Mouse (Mus musculus): ENCODE results near the gene Hecw2. TPM values are rescaled to one million over a fixed set of nuclear protein-coding genes. Genes with fewer than 3 reads are reported as not detected.

Gene Hecw2
- polyA plus RNA-seq, 1 experiment from 2014 or later = 8.3 TPM

DNA sequence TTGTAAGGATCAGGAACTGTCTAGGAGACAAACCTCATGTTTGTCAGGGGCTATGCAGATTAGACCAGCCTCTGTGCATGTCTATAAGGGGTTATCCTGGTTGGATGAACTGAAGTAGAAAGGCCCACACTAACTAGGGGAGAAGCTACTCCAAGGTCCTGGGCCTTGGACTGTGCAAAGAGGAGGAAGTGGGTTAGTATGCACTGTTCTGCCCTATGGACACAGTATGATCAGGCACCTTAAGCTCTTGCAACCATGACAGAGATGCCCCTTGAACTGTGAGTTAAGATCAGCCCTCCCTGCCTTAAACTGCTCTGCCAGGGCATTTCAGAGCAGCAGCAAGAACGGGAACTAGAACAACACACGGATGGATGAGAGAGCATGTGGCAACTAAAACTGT, 378.6 kb downstream of the Hecw2 start:
- no peak overlapping the region for H3K4me3 ChIP-seq
- H3K4me2 ChIP-seq = no peak overlapping the region
- H3K27me3 ChIP-seq = peaks cover 5% of the 10 kb centered on the region; the same call in 1 of the 2 replicates
- no peak overlapping the region for H3K27ac ChIP-seq (replicated peaks)
- peaks cover 9% of the 10 kb centered on the region; the same call in 1 of the 2 replicates for H3K36me3 ChIP-seq
- H3K9me3 ChIP-seq = no peaks in the 10 kb centered on the region
- H3K4me1 ChIP-seq (replicated peaks) = no peaks in the 10 kb centered on the region
- no peak for ATAC-seq (ENCODE audit: low read depth)
- no peak overlapping the region for H3K9ac ChIP-seq
- WGBS = 81% methylated on average over 2 of the region's 2 CpGs

GRCm38 (mm10) chr1:53814077-53814705, 380.8 kb downstream of the Hecw2 start:
- H3K9me3 ChIP-seq = no peaks in the 10 kb centered on the region
- H3K9ac ChIP-seq = no peak overlapping the region

GRCm38 (mm10) chr1:53811919-53812318, 383.0 kb downstream of the Hecw2 start:
- no peak overlapping the region for H3K4me2 ChIP-seq
- peaks cover 13% of the 10 kb centered on the region; the same call in 1 of the 2 replicates for H3K36me3 ChIP-seq
- no peak overlapping the region for H3K4me3 ChIP-seq
- ATAC-seq (ENCODE audit: low read depth) = no peak
- no peak overlapping the region for H3K27ac ChIP-seq (replicated peaks)
- no peaks in the 10 kb centered on the region for H3K9me3 ChIP-seq
- no peaks in the 10 kb centered on the region for H3K4me1 ChIP-seq (replicated peaks)
- WGBS = 75% methylated on average over 4 of the region's 4 CpGs
- no peak overlapping the region for H3K9ac ChIP-seq
- no peaks in the 10 kb centered on the region for H3K27me3 ChIP-seq

More at GRCm38 (mm10) chr1:53814077-53814705, 380.8 kb downstream of the Hecw2 start:
- Histone ChIP-seq H3K36me3 (peaks cover 9% of the 10 kb centered on the region; the same call in 1 of the 2 replicates), H3K4me2 (no peak overlapping the region), H3K4me3 (no peak overlapping the region), H3K27ac (replicated peaks) (no peak overlapping the region), H3K4me1 (replicated peaks) (no peaks in the 10 kb centered on the region), H3K27me3 (no peaks in the 10 kb centered on the region)
- no peak for ATAC-seq (ENCODE audit: low read depth)
- WGBS = 62% methylated on average over 2 of the region's 2 CpGs

DNA sequence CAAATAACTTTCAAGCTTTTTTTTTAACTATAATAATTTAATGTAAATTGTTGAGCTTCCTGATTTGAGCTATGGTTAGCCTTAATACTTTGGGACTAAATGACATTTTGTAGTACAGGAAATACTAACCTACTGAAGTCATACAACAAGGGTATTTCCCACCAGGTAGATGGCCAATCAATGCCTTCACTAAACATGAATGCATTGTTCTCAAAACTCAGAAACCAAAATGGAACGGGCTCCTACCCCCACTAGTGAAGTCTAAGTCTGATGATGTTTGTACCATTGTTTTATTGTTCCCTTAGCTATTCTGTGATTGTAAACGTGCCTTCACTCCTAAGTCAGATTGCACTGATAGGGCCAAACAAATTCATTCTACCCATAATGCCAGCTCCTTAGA, 386.7 kb downstream of the Hecw2 start:
- no peak overlapping the region for H3K4me3 ChIP-seq
- H3K4me1 ChIP-seq (replicated peaks) = no peaks in the 10 kb centered on the region
- H3K36me3 ChIP-seq = peaks cover 10% of the 10 kb centered on the region; the same call in 1 of the 2 replicates
- 77% methylated on average over 2 of the region's 2 CpGs for WGBS
- H3K9me3 ChIP-seq = no peaks in the 10 kb centered on the region
- no peak overlapping the region for H3K4me2 ChIP-seq
- ATAC-seq (ENCODE audit: low read depth) = no peak
- H3K9ac ChIP-seq = no peak overlapping the region
- no peaks in the 10 kb centered on the region for H3K27me3 ChIP-seq
- no peak overlapping the region for H3K27ac ChIP-seq (replicated peaks)

DNA sequence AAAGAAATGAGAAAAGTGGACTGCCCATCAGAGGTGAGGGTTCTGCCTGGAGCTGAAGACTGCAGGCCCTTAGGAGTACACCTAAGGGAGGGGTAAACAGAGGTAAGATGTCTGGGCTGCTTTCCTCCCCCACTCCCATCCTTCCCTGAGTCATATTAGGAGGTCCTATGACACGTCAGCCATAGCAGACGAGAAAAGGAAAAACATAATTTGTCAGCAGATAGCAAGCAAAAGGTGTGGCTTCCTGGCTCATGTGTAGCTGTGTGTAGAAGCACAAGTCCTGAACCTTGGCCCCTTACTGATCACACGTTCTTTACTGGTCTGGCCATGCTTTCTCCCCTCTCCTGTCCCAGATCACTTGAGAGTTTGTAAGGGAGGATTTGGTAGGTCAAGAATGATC, 397.2 kb downstream of the Hecw2 start:
- H3K4me2 ChIP-seq = no peak overlapping the region
- no peaks in the 10 kb centered on the region for H3K27me3 ChIP-seq
- H3K9me3 ChIP-seq = no peaks in the 10 kb centered on the region
- no peak overlapping the region for H3K9ac ChIP-seq
- ATAC-seq (ENCODE audit: low read depth) = no peak
- no peaks in the 10 kb centered on the region for H3K4me1 ChIP-seq (replicated peaks)
- H3K36me3 ChIP-seq = no peaks in the 10 kb centered on the region
- no peak overlapping the region for H3K4me3 ChIP-seq
- H3K27ac ChIP-seq (replicated peaks) = no peak overlapping the region
- WGBS = 75% methylated on average over 3 of the region's 3 CpGs

- no peak for ATAC-seq (ENCODE audit: low read depth)
- Histone ChIP-seq H3K4me3 (no peak overlapping the region), H3K27me3 (no peaks in the 10 kb centered on the region), H3K27ac (replicated peaks) (no peak overlapping the region), H3K4me2 (no peak overlapping the region), H3K9ac (no peak overlapping the region), H3K4me1 (replicated peaks) (no peaks in the 10 kb centered on the region), H3K9me3 (no peaks in the 10 kb centered on the region), H3K36me3 (no peaks in the 10 kb centered on the region)
- WGBS = 91% methylated on average over 5 of the region's 5 CpGs
Observed at GRCm38 (mm10) chr1:53797074-53797473, 397.9 kb downstream of the Hecw2 start.

GRCm38 (mm10) chr1:53796271-53796670, 398.7 kb downstream of the Hecw2 start:
- H3K27me3 ChIP-seq = no peaks in the 10 kb centered on the region
- H3K27ac ChIP-seq (replicated peaks) = no peak overlapping the region
- 89% methylated on average over 6 of the region's 6 CpGs for WGBS
- no peak overlapping the region for H3K4me2 ChIP-seq
- H3K9ac ChIP-seq = no peak overlapping the region
- ATAC-seq (ENCODE audit: low read depth) = no peak
- H3K4me3 ChIP-seq = no peak overlapping the region
- H3K36me3 ChIP-seq = no peaks in the 10 kb centered on the region
- H3K4me1 ChIP-seq (replicated peaks) = no peaks in the 10 kb centered on the region
- no peaks in the 10 kb centered on the region for H3K9me3 ChIP-seq

GRCm38 (mm10) chr1:53795591-53795990, 399.4 kb downstream of the Hecw2 start:
- Histone ChIP-seq H3K4me1 (replicated peaks) (no peaks in the 10 kb centered on the region), H3K9ac (no peak overlapping the region), H3K4me2 (no peak overlapping the region), H3K27me3 (no peaks in the 10 kb centered on the region), H3K27ac (replicated peaks) (no peak overlapping the region), H3K36me3 (no peaks in the 10 kb centered on the region), H3K9me3 (no peaks in the 10 kb centered on the region), H3K4me3 (no peak overlapping the region)
- ATAC-seq (ENCODE audit: low read depth) = no peak
- WGBS = 87% methylated on average over 4 of the region's 4 CpGs

GRCm38 (mm10) chr1:53795081-53795480, 399.9 kb downstream of the Hecw2 start:
- 94% methylated on average over 5 of the region's 5 CpGs for WGBS
- Histone ChIP-seq H3K27ac (replicated peaks) (no peak overlapping the region), H3K9ac (no peak overlapping the region), H3K9me3 (no peaks in the 10 kb centered on the region), H3K36me3 (no peaks in the 10 kb centered on the region), H3K4me2 (no peak overlapping the region), H3K27me3 (no peaks in the 10 kb centered on the region), H3K4me1 (replicated peaks) (no peaks in the 10 kb centered on the region), H3K4me3 (no peak overlapping the region)
- ATAC-seq (ENCODE audit: low read depth) = no peak

GRCm38 (mm10) chr1:53794279-53794678, 400.7 kb downstream of the Hecw2 start:
- Histone ChIP-seq H3K27ac (replicated peaks) (no peak overlapping the region), H3K4me1 (replicated peaks) (no peaks in the 10 kb centered on the region), H3K36me3 (no peaks in the 10 kb centered on the region), H3K27me3 (no peaks in the 10 kb centered on the region), H3K9ac (no peak overlapping the region), H3K9me3 (no peaks in the 10 kb centered on the region), H3K4me3 (no peak overlapping the region), H3K4me2 (no peak overlapping the region)
- no peak for ATAC-seq (ENCODE audit: low read depth)
- 83% methylated on average over 2 of the region's 2 CpGs for WGBS

GRCm38 (mm10) chr1:53791343-53791742, 403.6 kb downstream of the Hecw2 start:
- Histone ChIP-seq H3K36me3 (no peaks in the 10 kb centered on the region), H3K9me3 (no peaks in the 10 kb centered on the region), H3K27ac (replicated peaks) (no peak overlapping the region), H3K27me3 (no peaks in the 10 kb centered on the region), H3K4me1 (replicated peaks) (no peaks in the 10 kb centered on the region), H3K4me2 (no peak overlapping the region), H3K4me3 (no peak overlapping the region), H3K9ac (no peak overlapping the region)
- no peak for ATAC-seq (ENCODE audit: low read depth)
- 86% methylated on average over 2 of the region's 2 CpGs for WGBS

- peak within 1 kb of the TSS; percentile 83 for H3K4me3 ChIP-seq
- H3K27ac ChIP-seq (replicated peaks) = peak within 1 kb of the TSS; percentile 64
- no peaks in the 10 kb centered on the region for H3K36me3 ChIP-seq
- H3K4me1 ChIP-seq (replicated peaks) = peaks cover 8% of the 10 kb centered on the region; the same call in 1 of the 2 replicates
- peak within 1 kb of the TSS; percentile 78 for H3K9ac ChIP-seq
- WGBS = under 1% methylated on average over 77 of the region's 81 CpGs
- H3K4me2 ChIP-seq = peak within 1 kb of the TSS; percentile 77
- H3K27me3 ChIP-seq = no peaks in the 10 kb centered on the region
- no peaks in the 10 kb centered on the region for H3K9me3 ChIP-seq
- peak; percentile 99 for ATAC-seq (ENCODE audit: low read depth)
Observed at GRCm38 (mm10) chr1:53784721-53785418, 410.1 kb downstream of the Hecw2 start, which contains the start of gene Stk17b. Gene Stk17b (minus strand): TSS chr1:53785224.

Data from neural tube, embryonic 13.5 days (tissue).